Mouse (Mus musculus) heart, postnatal 14 days (tissue): ENCODE measurements at regions not wholly inside any gene's neighbourhood (a gene's known extent, or its start where the extent isn't known, plus 50 kb on each side); places are given as distances from the start of the nearest gene placed in this dataset.
A peak's percentile ranks its signal among the peaks of the same experiment; 100 is the strongest.

ENCODE experiments used
- DNase-seq, 2 experiments: peaks; one replicate each; pipeline ENCODE4 v3.0.0; 2021 to 2022
- intact Hi-C: fragments of 180-260 bp; cut with DNase I; formaldehyde crosslinking; loops from one replicate; pipeline ENCODE4 v1.15.1; 2025

DNA sequence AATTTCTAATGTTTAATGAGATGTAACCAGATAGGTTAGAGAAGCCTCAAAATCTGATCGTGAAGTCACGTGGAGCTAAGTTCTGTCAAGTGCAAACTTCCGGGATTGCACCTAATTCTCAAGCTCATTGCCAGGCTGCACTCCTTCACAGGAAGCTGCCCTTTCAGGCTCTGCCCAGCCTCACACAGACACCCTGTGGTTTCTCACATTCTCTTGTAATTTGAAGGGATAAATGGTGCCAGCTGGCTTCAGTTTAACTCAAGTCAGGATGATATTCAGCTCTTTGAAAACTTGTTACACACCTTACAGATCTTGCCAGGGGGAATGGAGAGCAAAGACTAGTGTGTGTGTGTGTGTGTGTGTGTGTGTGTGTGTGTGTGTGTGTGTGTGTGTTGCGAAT lies 529.3 kb upstream of the Tle4 start:
- intact Hi-C loops, result no loop called here
- DNase-seq, result no peak

DNA sequence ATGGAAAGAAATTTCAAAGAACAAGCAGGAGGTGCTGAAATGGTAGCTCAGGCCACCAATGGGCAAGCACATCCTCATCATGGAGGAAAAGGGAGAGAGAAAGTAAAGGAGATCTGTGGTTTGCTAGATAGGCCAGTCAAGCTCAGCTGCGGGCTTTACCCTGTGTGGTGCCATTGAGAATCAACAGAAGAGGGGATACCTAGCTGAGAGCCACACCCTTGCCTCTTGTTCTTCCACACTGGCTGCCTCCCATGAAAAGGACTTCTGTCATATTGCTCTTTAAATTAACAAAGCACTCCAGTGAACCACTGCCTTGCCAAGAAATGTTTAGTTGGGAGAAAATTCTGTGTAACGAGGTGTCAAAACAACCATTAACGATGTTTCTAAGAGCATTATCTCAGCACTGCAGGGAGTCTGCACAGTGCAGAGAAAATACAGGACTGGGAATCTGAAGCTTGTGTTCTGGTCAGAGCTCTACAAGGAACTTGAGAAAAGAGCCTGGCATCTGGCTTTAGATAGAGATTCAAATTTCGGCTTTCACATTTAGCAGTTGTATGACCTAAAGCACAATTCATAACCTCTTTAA lies 510.7 kb upstream of the Tle4 start:
- DNase-seq, result no peak
- intact Hi-C loops, result no loop called here

DNA sequence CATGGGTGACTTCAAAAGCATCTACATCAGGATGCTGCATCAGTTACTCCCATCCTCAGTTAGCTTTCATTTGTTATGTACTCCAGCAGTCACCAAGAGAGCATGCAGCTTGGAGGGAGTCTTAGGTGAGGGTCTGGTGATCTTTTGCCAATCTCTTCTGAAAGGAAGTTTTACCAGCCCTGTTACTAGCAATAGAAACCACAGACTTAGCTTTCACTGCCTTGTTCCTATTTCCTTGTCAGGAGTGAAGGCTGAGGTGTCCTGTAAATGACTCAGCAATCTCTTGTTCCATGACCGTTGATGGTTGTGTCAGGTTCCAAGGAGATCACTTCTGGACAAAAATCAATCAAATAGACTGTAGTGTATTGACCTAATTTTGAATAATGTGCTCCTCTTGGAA lies 497.2 kb upstream of the Tle4 start:
- no peak for DNase-seq
- intact Hi-C loops, result no loop called here

DNA sequence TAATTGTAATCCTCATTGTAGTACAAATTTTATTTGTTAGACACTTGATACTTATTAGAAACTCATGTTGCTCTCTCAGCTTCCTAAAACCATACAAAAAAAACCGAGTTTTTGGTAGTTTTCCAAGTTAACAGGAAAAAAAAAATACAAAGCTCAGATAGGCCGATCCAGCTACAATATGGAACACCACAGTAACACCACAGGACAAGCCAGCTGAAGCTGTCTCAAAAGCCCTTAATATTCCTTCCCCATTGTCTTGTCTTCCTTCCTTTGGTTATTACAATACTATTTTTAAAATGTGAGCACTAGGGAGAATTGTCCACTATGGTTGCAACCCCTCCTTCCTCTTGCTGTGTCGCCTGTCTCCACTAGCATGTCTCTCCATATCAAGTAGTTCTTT lies 495.7 kb upstream of the Tle4 start:
- intact Hi-C loops, result no loop called here
- DNase-seq, result no peak

DNA sequence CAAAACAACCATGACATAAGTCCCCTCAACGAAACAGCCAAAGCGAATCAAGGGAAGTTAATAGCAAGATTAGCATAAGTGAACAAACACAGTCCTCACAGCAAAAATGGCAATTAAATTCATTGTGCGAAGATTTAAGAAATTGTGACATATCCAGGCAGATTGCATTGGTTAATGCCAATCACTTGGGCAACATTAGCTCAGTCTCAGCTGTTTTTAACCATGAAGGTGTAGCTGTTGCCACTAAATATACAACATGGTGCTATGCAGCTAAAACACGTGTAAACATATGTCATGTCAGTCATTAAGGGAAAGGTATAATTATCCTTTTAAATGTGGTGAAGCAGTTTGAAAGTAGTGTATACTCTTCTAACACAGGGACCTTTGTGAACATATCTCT lies 482.8 kb upstream of the Tle4 start:
- intact Hi-C loops, result no loop called here
- DNase-seq, result no peak

DNA sequence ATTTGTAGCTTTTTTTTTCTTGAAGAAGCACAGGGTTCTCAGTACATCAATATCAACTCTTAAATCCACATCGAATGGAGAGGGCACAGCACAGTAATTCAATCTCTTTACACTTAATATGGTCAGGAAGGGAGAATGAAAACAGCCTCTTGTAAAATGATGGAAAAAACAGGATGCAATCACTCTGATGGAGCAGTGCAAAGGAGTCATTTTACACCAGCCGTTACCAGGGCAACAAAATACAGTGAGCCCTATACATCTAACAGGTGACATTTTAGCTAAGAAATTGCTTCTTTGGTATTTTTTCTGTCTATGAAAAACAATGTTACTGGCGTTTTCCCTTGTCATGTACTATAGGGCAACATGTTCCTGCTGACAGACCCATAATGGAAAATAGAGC lies 459.9 kb upstream of the Tle4 start:
- intact Hi-C loops, result no loop called here
- DNase-seq, result no peak

DNA sequence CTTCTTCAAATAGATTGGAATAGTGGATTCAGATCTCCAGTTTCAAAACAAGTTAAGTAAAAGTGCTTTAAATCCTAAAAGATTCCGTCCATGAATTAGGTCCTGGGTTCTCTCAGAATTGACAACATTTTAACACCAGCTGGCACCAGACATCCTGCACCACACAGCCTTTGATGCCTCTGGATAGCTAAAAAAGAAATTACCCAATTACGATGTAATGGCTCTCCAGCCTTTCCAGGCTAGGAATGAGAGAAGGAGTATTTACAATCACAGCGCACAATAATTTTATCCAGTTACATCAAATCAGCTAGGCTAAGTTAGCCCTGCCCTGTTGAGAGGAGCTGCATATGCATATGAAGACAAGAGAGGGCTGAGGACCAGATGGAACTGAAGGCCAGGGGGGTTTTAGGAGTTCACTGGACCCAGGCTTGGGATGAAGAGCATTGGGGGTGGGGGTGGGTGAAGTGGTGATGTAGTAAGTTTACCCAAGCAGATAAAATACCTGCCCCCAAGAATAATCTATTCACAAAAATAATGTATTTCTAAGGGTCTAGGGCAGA lies 455.8 kb upstream of the Tle4 start:
- intact Hi-C loops, result no loop called here
- DNase-seq, result no peak

DNA sequence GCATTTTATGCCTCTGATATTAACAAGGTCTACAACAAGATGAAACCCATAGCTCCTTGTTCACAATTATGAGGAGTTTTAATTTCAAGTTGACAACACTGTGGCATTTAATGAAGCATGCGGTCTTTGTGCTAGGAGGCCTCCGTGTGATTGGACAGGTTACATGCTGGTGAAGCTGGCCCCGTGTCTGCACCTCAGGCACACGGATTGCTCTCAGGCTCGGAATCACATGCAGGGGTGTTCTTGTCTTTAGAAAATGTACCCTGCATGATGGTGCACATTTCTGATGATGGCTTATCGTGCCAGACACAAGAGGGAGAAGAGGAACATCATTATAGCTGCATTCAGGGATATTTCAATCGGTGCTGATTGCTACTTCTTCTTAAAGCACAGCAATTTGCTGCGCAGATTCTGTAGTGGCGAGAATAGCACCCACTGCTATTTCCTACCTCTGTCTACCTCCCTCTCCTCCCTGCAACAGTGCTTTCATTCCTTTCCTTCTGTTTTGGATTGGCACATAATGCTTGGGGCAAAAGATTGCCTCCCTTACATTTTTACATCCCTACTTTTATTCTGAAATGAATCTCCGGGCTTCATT lies 454.9 kb upstream of the Tle4 start:
- DNase-seq, result no peak
- intact Hi-C loops, result no loop called here

DNA sequence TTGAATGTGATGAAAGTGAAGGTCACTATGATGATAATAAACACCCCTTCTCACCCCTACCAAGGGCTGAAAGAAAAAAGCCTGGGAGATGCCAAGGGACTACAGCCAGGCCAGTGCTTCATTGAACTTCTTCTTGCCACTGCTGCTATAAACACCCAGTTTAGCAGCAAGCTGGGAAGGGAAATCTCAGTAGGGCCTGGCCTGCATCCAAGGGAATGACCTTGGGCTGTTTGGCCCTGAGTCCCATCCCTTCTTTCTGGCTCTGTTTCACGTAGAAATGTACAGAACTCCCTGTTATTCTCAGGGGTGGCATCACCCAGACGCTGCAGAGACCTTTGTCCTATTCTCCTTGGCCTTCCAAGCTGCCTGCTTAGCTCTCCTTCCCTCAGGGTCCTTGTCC lies 450.0 kb upstream of the Tle4 start:
- intact Hi-C loops, result no loop called here
- peak; percentile 6 to 11 for DNase-seq

DNA sequence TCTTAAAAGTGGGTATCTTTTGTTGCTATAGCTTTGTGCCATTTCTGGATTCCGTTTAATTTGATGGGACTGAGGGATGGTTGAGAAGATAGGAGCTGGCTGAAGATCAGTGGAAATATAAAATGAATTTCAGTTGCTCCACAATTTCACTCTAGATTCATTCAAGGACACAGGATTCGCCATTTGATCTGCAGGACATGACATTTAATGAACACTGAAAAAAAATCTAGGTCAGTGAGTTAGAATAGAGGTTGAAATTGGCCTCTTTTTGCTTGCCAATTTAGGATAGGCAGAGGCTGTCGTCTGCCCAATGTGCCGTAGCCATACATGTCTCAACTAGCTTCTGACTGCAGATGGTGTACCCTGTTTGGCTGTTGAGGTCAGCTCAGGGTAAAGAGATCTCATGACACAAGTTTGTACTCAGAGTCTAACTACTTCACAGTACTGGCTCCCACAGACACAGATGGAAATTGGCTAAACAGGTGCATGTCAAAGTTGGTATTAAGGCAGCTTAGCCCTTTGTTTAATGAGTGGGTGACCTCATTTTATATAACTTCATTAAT lies 449.5 kb upstream of the Tle4 start:
- no peak for DNase-seq
- intact Hi-C loops, result no loop called here

DNA sequence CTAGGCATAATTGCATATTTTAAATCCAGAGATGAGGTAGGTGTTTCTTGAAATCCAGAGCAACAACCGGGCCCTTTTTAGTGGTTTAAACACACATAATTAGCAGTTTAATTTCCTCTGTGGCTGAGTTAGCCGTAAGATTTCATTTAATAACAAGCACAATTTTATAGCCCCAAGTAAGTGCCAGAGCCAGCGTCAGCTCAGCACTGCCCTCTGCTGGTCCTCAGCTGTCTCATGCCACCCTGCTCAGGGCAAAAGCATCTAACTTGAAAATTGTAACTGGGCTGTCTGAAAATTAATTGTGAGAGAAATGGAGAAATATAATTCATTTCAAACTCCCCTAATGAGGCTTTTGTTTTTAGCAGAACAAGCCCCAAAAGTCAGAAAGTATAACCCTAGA lies 437.7 kb upstream of the Tle4 start:
- peak; percentile 66 to 75 for DNase-seq
- intact Hi-C loops, result loop anchor here (1.0 to 10.0 kb wide), 2 partner anchors 579 to 1054 kb away; no protein-coding TSS in a partner anchor

DNA sequence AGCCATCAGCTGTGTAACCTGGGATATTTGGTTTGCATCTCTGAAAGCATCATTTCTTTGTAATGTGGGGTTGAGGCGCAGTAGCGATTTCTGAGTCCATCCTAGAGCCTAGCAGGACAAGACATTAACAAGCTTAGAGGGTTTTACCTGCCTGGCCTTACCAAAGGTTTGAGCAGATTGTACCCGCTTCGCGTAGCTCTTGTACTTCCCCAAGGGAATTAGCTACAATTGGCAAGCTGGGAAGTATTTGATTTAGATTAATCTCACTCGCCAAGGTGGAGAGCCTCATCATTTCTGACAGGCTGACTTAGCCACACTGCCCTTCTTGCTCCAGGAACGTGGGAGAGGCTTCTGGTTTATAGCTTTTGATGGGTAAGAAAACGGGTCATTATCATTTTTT lies 436.1 kb upstream of the Tle4 start:
- intact Hi-C loops, result loop anchor here (10.0 kb wide), 1 partner anchor 581 kb away; no protein-coding TSS in a partner anchor

DNA sequence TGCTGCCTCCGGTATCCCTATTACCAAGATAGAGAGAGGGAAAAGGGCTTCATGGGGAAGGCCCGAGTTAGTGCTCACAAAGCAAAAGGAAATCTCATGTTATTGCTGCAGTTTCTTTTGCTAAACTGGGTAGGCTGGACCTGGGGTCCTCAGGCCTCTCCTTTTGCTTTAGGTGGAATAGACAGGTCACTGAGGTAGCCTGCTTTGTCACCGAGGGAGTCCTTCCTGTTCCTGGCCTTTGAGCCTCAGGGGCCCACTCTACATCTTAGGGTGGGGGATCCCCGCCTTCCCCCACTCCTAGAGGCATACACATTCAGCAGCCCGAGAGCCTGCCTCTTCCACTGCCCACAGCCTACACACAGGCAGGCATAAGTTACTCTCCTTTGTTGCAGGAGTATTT lies 435.5 kb upstream of the Tle4 start:
- intact Hi-C loops, result loop anchor here (10.0 kb wide), 1 partner anchor 581 kb away; no protein-coding TSS in a partner anchor
- no peak for DNase-seq

More for the DNA sequence above, 436.1 kb upstream of the Tle4 start:
- DNase-seq, result no peak

DNA sequence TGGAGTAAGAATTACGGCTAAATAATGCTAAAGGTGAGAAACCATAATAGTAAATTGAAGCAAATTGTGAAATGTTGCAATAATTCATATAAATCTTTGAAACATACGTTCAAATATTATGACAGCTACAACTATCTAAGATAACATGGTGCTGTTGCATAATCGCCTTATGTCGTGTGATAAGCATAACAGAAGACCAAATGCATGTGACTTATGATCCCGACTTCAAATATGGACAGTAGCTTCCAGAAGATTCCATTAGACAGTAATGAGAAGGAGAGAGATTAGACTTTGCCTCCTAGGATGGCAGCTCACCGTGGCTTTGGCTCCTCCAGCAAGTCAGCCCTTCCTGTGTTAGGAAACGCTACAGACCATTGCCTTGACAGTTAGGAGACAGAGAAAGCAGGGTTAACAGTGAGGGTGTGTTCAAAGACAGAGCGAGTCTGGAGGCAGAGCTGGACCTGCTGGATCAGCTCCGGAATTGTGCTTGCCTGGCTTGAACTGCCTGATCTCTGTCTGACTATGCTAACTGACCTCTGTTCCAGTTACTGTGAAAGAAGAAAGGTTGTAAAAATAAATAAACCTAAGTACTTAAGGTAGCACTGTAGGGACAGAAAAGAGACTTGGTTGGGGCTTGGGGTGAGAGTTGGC lies 434.6 kb upstream of the Tle4 start:
- DNase-seq, result no peak
- intact Hi-C loops, result loop anchor here (10.0 kb wide), 1 partner anchor 582 kb away; no protein-coding TSS in a partner anchor

DNA sequence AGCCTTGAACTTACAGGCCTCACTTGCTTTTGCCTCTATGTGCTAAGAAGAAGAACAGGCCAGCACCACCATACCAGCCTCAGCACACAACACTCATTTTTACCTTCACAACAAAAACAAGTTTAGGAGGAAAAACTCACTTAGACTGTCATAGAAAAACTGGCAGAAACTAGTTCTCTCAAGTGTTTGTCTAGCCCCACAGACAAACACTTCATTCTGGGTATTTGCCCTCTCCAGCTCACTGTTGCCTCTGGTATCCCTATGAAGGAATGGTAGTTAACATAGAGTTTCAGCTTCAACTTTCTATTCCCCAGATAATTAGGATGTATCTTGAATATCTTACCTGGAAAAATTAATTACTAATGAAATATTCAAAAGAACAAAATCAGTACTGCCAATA lies 433.6 kb upstream of the Tle4 start:
- DNase-seq, result no peak
- intact Hi-C loops, result loop anchor here (10.0 kb wide), 1 partner anchor 583 kb away; no protein-coding TSS in a partner anchor

DNA sequence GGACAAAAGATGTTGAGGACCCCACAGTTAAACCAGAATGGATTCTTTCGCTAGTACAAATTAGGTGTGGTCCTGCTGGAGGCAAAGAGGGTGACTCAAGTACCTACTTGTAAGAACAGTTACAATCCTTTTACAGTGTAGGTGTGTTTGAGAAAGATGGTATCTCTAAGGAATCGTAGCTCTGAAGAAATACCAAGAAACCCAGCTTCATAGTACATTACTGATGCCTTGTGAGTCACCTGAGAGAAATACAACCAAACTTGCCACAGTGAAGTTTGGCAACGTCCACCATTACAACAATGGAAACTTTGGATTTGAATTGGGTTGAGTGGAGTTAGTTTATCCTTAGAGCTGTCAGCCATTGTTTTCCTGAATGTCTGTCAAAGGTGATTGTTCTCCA lies 405.7 kb upstream of the Tle4 start:
- intact Hi-C loops, result no loop called here
- no peak for DNase-seq

DNA sequence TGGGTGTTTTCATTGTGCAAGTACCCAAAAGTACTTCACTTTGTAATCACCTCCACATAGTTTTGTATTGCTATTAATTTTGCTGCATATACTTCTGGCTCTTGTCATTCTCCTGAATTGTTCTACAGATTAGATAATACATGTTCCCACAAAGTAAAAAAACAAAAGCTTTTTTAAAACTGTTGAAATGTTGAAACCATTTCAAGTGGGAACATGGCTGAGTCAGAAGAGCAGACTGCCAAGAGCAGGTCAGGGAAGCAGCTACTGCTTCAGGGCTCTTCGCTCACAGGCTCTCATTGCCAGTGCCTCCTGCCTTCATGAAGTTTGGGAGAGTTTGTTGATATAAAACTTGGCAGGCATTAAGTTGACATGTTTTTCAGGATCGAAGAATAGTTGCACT lies 395.5 kb upstream of the Tle4 start:
- DNase-seq, result no peak
- intact Hi-C loops, result no loop called here

DNA sequence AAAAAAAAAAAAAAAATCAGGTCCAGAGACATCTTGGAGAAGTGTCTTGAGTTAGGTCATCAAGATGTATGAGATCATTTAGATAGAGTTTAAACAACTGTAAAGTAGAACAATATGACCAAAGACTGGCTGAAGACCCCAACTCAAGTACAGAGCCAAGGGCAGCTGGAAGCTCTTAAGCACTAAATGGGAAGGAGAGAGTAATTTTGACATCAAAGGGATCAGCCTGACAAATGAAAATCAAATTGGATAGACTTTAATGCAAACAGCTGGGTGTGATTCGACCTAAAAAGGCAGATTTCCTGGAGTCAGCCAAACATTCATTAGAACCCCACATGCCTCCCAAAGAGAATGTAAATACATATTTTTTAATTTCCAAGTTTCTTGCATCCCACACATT lies 372.3 kb upstream of the Tle4 start:
- intact Hi-C loops, result no loop called here
- no peak for DNase-seq

DNA sequence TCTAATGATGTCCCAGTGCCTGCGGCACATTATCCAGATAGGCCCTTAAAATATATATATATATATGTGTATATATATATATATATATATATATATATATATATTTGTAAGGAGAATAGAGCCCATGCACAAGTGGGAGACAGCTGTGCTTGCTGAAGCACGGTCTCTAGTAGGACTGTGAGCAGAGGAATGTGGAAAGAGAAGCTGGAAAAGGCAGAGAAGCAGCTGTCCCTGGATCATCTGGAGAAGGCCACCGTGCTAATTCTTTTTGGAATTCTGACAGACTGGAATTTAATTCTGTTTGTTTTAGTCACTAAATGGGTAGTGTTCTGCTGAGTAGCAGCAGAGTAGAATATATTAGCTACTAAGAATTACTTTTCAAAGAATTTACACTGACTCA lies 370.4 kb upstream of the Tle4 start:
- intact Hi-C loops, result no loop called here
- no peak for DNase-seq

DNA sequence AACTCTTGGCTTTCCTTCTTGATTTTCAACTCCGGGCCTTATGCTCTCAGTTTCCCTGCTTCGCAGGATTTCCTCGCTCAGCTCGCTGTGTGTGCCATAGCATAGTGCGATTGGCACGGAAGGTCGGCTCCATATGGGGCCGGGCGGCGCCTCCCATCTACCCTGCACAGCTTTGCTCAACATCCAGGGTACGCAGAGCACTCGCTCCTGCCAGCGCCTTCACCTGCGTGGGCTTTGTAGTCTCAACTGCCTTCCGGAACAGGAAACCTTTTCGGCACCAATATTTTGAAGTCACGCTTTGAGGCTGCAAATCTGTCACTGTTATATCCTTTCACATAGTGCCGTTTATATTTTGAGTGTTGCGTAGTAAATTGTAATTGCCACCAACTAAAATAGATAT lies 359.9 kb upstream of the Tle4 start:
- intact Hi-C loops, result no loop called here
- no peak for DNase-seq

DNA sequence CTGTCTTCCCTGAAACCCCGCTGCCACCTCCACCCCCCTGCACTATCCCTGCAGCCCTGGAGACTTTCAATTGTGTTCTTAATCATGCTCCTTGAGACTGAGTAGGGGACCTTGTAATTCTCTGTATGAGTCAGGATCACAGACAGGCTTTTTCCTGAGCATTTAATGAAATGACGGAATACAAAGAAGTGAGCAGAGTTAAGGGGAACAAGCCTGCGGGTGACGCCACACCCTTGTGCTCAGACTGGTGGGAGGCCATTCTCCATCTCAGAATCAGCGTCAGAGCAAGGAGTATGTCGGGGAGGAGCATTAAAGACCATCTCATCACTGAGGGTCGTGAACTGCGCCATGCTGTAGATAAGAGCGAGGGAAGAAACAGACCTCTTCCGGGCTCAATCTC lies 359.3 kb upstream of the Tle4 start:
- DNase-seq, result no peak
- intact Hi-C loops, result no loop called here

DNA sequence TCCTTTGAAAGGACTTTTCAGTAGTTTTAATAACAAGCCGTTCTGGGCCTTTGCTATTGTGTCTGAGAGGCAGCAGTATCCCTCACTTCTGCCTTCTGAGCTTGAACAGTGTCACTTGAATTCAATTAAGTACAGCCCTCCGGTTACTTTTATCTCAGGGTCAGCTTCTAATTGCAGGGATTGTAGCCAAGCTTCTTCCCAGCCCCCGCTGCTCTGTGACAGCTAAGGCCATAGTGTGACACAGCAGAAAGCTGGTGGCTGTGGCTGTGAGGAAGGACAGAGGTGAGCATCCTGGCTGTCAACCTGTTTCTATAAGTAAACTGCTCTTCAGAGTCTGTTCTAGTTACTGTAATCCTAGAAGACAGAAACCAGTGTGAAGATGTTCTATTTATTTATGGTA lies 358.5 kb upstream of the Tle4 start:
- DNase-seq, result no peak
- intact Hi-C loops, result no loop called here
